Mouse (Mus musculus) midbrain, postnatal 0 days (tissue): ENCODE measurements around the gene Tmem53. TPM values are rescaled to one million over a fixed set of nuclear protein-coding genes. Genes with fewer than 3 reads are reported as not detected.

Source experiments
- ATAC-seq: fragments of 200-750 bp; cut with Nextera tagmentation; 2 replicates; pipeline ENCODE4 v1.8.0; 2017; ENCODE audit warnings: moderate number of reproducible peaks, mild to moderate bottlenecking, moderate TSS enrichment, moderate library complexity; ENCODE audit not compliant: low FRiP score
- DNase-seq: peaks from one replicate; pipeline ENCODE4 v3.0.0-alpha.2; 2015; ENCODE audit warnings: low spot score
- H3K27ac ChIP-seq: fragments of 300-500 bp; sonication (generic); 2 replicates; pipeline ENCODE4 v1.5.1; 2014; ENCODE audit warnings: low read depth, mild to moderate bottlenecking, low read length, mixed read lengths
- H3K27me3 ChIP-seq: fragments of 300-500 bp; sonication (generic); 2 replicates; pipeline ENCODE4 v1.6.1; 2014; ENCODE audit warnings: low read length, control low read depth, mixed read lengths; ENCODE audit not compliant: insufficient read depth
- H3K36me3 ChIP-seq: fragments of 300-500 bp; sonication (generic); 2 replicates; pipeline ENCODE4 v1.6.1; 2014; ENCODE audit warnings: low read length, control low read depth, mixed read lengths; ENCODE audit not compliant: insufficient read depth
- H3K4me1 ChIP-seq: fragments of 300-500 bp; sonication (generic); 2 replicates; pipeline ENCODE4 v1.6.1; 2014; ENCODE audit warnings: mild to moderate bottlenecking, control low read depth, antibody characterized with exemption, low read length, mixed read lengths; ENCODE audit not compliant: insufficient read depth
- H3K4me2 ChIP-seq: fragments of 300-500 bp; sonication (generic); 2 replicates; pipeline ENCODE4 v1.6.1; 2014; ENCODE audit warnings: low read depth, mild to moderate bottlenecking, low read length, mixed read lengths; ENCODE audit not compliant: poor library complexity, severe bottlenecking
- H3K4me3 ChIP-seq: fragments of 300-500 bp; sonication (generic); 2 replicates; pipeline ENCODE4 v1.5.1; 2014; ENCODE audit warnings: low read depth, mild to moderate bottlenecking, low read length, moderate library complexity
- H3K9ac ChIP-seq: fragments of 300-500 bp; sonication (generic); replicated peaks from 2 replicates; pipeline ENCODE4 v1.6.1; 2014; ENCODE audit warnings: mild to moderate bottlenecking, low read length, moderate library complexity, mixed read lengths; ENCODE audit not compliant: poor library complexity, severe bottlenecking
- H3K9me3 ChIP-seq: fragments of 300-500 bp; sonication (generic); 2 replicates; pipeline ENCODE4 v1.6.1; 2016; ENCODE audit warnings: low read length, control low read depth
- CTCF ChIP-seq: IDR thresholded peaks from 2 replicates; pipeline ENCODE4 v1.5.1; 2016; ENCODE audit warnings: antibody characterized with exemption, mild to moderate bottlenecking
- WGBS: fragments of 180-500 bp; shearing (Covaris S2); extraction: QIAGEN DNeasy Blood & Tissue Kit; methylation state at CpG from one replicate; pipeline ENCODE4 v1.1.7; 2014; 5-methylcytosine and 5-hydroxymethylcytosine counted together
- polyA plus RNA-seq: library from polyadenylated mRNA; unstranded; fragments of >200 nt; fragmentation: Nextera tagmentation; extraction: Ambion mirVana; gene quantifications from 2 replicates; pipeline ENCODE4 v1.2.1, GENCODE M21; 2015
- total RNA-seq: library from RNA; depleted of rRNA; stranded (reverse); fragments of >200 nt; gene quantifications from 2 replicates; pipeline ENCODE4 v1.2.3, GENCODE M21; 2014

Tmem53 gene
- total and polyA plus RNA-seq, 2 experiments from 2014 or later = 7.6 to 9.7 TPM

DNA sequence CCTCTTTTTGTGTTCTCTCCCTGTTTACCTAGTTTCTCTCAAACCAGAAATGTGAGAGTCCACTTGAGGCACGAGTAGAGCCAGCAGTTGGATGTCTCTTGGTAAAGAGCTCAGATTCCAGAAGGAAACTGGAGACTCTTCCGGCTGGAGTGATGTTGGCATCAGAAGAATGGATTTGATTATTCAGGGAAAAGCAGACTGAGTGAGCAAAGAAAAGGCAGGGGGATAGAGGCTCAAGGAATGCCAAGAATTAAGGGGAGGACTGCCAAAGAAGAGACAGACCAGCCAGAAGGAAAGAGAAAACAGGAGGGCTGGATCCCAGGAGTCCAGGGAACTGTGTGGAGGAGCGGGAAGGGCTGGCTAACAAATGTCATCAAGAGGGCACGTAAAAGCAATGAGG is 15.9 kb upstream of the Tmem53 start:
- no peak overlapping the region for H3K4me3 ChIP-seq
- no peak for DNase-seq
- H3K9ac ChIP-seq = no peak overlapping the region
- ATAC-seq = no peak
- H3K27me3 ChIP-seq = no peaks in the 10 kb centered on the region
- WGBS = 53% methylated on average over 4 of the region's 4 CpGs
- H3K36me3 ChIP-seq = no peaks in the 10 kb centered on the region
- H3K4me1 ChIP-seq = no peaks in the 10 kb centered on the region
- no peak for TF ChIP-seq CTCF
- H3K27ac ChIP-seq = no peak overlapping the region
- H3K4me2 ChIP-seq = no peak overlapping the region
- H3K9me3 ChIP-seq = no peaks in the 10 kb centered on the region

- Histone ChIP-seq H3K9me3 (no peaks in the 10 kb centered on the region), H3K27ac (no peak overlapping the region), H3K27me3 (no peaks in the 10 kb centered on the region), H3K36me3 (no peaks in the 10 kb centered on the region), H3K4me2 (no peak overlapping the region), H3K4me1 (no peaks in the 10 kb centered on the region), H3K9ac (no peak overlapping the region), H3K4me3 (no peak overlapping the region)
- TF ChIP-seq CTCF = no peak
- DNase-seq = no peak
- ATAC-seq = no peak
- WGBS = 67% methylated on average over 2 of the region's 2 CpGs
Measured at GRCm38 (mm10) chr4:117239153-117239552, 12.6 kb upstream of the Tmem53 start.

DNA sequence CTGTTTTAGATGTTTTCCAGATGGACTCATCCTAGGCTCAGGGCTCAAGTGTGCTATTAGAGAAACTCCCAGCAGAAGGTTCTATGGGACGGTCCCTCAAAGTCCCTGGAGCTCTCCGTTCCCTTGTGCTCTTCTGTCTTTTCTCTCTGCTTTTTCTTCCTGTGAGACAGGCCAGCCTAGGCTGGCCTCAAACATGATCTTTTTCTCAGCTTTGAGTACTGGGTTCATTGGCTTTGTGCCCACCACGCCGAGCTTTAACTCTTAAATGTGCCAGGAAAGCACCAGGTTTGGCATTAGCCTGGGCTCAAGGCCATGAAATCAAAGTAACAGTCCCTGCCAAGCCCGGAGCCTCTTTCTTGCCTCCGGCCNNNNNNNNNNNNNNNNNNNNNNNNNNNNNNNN is 10.9 kb upstream of the Tmem53 start:
- DNase-seq = peak; percentile 80
- H3K27ac ChIP-seq = no peak overlapping the region
- H3K9ac ChIP-seq = no peak overlapping the region
- no peak overlapping the region for H3K4me3 ChIP-seq
- no peaks in the 10 kb centered on the region for H3K9me3 ChIP-seq
- H3K36me3 ChIP-seq = no peaks in the 10 kb centered on the region
- no peaks in the 10 kb centered on the region for H3K27me3 ChIP-seq
- no peaks in the 10 kb centered on the region for H3K4me1 ChIP-seq
- TF ChIP-seq CTCF = no peak
- 69% methylated on average over 6 of the region's 6 CpGs for WGBS
- H3K4me2 ChIP-seq = no peak overlapping the region
- no peak for ATAC-seq

- no peaks in the 10 kb centered on the region for H3K36me3 ChIP-seq
- no peak overlapping the region for H3K9ac ChIP-seq
- 65% methylated on average over 1 of the region's 1 CpGs for WGBS
- H3K9me3 ChIP-seq = no peaks in the 10 kb centered on the region
- H3K27me3 ChIP-seq = no peaks in the 10 kb centered on the region
- H3K4me3 ChIP-seq = no peak overlapping the region
- no peak for DNase-seq
- no peak for ATAC-seq
- no peak for TF ChIP-seq CTCF
- H3K4me1 ChIP-seq = no peaks in the 10 kb centered on the region
- no peak overlapping the region; the same call in 1 of the 2 replicates for H3K4me2 ChIP-seq
- H3K27ac ChIP-seq = no peak overlapping the region
Measured at GRCm38 (mm10) chr4:117250982-117251381, 769 bp upstream of the Tmem53 start.

- Histone ChIP-seq H3K4me1 (no peaks in the 10 kb centered on the region), H3K36me3 (no peaks in the 10 kb centered on the region), H3K4me3 (peak overlapping the region; percentile 65), H3K4me2 (peak overlapping the region; percentile 81), H3K9ac (peak overlapping the region; percentile 86), H3K27ac (peak overlapping the region; percentile 72), H3K9me3 (no peaks in the 10 kb centered on the region), H3K27me3 (no peaks in the 10 kb centered on the region)
- no peak for DNase-seq
- no peak for TF ChIP-seq CTCF
- peak; percentile 35 for ATAC-seq
- 21% methylated on average over 5 of the region's 5 CpGs for WGBS
Measured at GRCm38 (mm10) chr4:117252351-117252750, 600 bp downstream of the Tmem53 start.

- no peaks in the 10 kb centered on the region for H3K4me1 ChIP-seq
- peak overlapping the region; percentile 81 for H3K4me2 ChIP-seq
- ATAC-seq (no peak), DNase-seq (no peak)
- no peak overlapping the region for H3K9ac ChIP-seq
- H3K4me3 ChIP-seq = peak overlapping the region; percentile 65; the same call in 1 of the 2 replicates
- H3K27me3 ChIP-seq = no peaks in the 10 kb centered on the region
- H3K9me3 ChIP-seq = no peaks in the 10 kb centered on the region
- 91% methylated on average over 5 of the region's 5 CpGs for WGBS
- TF ChIP-seq CTCF = no peak
- H3K36me3 ChIP-seq = no peaks in the 10 kb centered on the region
- H3K27ac ChIP-seq = no peak overlapping the region; the same call in 1 of the 2 replicates
Measured at GRCm38 (mm10) chr4:117252755-117253154, 1.0 kb downstream of the Tmem53 start.
